Mouse (Mus musculus): ENCODE results near the gene Stpg1. TPM values are rescaled to one million over a fixed set of nuclear protein-coding genes. Genes with fewer than 3 reads are reported as not detected.

The Stpg1 gene
- polyA plus RNA-seq, 2 experiments from 2014 or later, result not detected

GRCm38 (mm10) chr4:135514925-135515324 lies 20.3 kb downstream of the Stpg1 start:
- ATAC-seq, result no peak

- no peak for ATAC-seq
Measured at GRCm38 (mm10) chr4:135516351-135517316, 22.0 kb downstream of the Stpg1 start.

- no peak for ATAC-seq
Measured at GRCm38 (mm10) chr4:135518135-135518534, 23.5 kb downstream of the Stpg1 start.

GRCm38 (mm10) chr4:135520421-135520820 lies 25.8 kb downstream of the Stpg1 start:
- ATAC-seq, result no peak

- no peak for ATAC-seq
Measured at GRCm38 (mm10) chr4:135523939-135524338, 29.3 kb downstream of the Stpg1 start.

GRCm38 (mm10) chr4:135525057-135525456 lies 30.5 kb downstream of the Stpg1 start:
- ATAC-seq, result no peak

- no peak for ATAC-seq
Measured at GRCm38 (mm10) chr4:135526039-135526710, 31.6 kb downstream of the Stpg1 start.

GRCm38 (mm10) chr4:135530270-135530669 lies 35.7 kb downstream of the Stpg1 start:
- ATAC-seq, result no peak

GRCm38 (mm10) chr4:135531236-135531635 lies 36.6 kb downstream of the Stpg1 start:
- ATAC-seq, result no peak

GRCm38 (mm10) chr4:135531771-135532613 lies 37.4 kb downstream of the Stpg1 start:
- ATAC-seq, result no peak

- no peak for ATAC-seq
Measured at GRCm38 (mm10) chr4:135533001-135533400, 38.4 kb downstream of the Stpg1 start.

- no peak for ATAC-seq
Measured at GRCm38 (mm10) chr4:135535021-135535420, 40.4 kb downstream of the Stpg1 start.

- ATAC-seq, result no peak
Measured at GRCm38 (mm10) chr4:135539056-135539455, 44.5 kb downstream of the Stpg1 start.

- no peak for ATAC-seq
Measured at GRCm38 (mm10) chr4:135540057-135540456, 45.5 kb downstream of the Stpg1 start.

- no peak for ATAC-seq
Measured at GRCm38 (mm10) chr4:135544284-135544683, 49.7 kb downstream of the Stpg1 start.

- ATAC-seq, result no peak
Measured at GRCm38 (mm10) chr4:135545080-135545511, 50.5 kb downstream of the Stpg1 start.

GRCm38 (mm10) chr4:135546008-135546407 lies 51.4 kb downstream of the Stpg1 start:
- ATAC-seq, result no peak

- ATAC-seq, result no peak
Measured at GRCm38 (mm10) chr4:135546793-135547192, 52.2 kb downstream of the Stpg1 start.

GRCm38 (mm10) chr4:135547551-135547950 lies 53.0 kb downstream of the Stpg1 start:
- no peak for ATAC-seq

- no peak for ATAC-seq
Measured at GRCm38 (mm10) chr4:135548108-135548507, 53.5 kb downstream of the Stpg1 start.

- no peak for ATAC-seq
Measured at GRCm38 (mm10) chr4:135548521-135549077, 54.0 kb downstream of the Stpg1 start.

- ATAC-seq, result no peak
Measured at GRCm38 (mm10) chr4:135549323-135549722, 54.7 kb downstream of the Stpg1 start.

All from CD4-positive, CD25-positive, alpha-beta regulatory T cell, adult 4 months (primary cell).